Mouse (Mus musculus) midbrain, postnatal 0 days (tissue): ENCODE measurements around the gene Slc25a25. TPM values are rescaled to one million over a fixed set of nuclear protein-coding genes. Genes with fewer than 3 reads are reported as not detected.

Experiments used
- ATAC-seq: fragments of 200-750 bp; cut with Nextera tagmentation; 2 replicates; pipeline ENCODE4 v1.8.0; 2017; ENCODE audit warnings: moderate number of reproducible peaks, mild to moderate bottlenecking, moderate TSS enrichment, moderate library complexity; ENCODE audit not compliant: low FRiP score
- DNase-seq: peaks from one replicate; pipeline ENCODE4 v3.0.0-alpha.2; 2015; ENCODE audit warnings: low spot score
- H3K27ac ChIP-seq: fragments of 300-500 bp; sonication (generic); 2 replicates; pipeline ENCODE4 v1.5.1; 2014; ENCODE audit warnings: low read depth, mild to moderate bottlenecking, low read length, mixed read lengths
- H3K27me3 ChIP-seq: fragments of 300-500 bp; sonication (generic); 2 replicates; pipeline ENCODE4 v1.6.1; 2014; ENCODE audit warnings: low read length, control low read depth, mixed read lengths; ENCODE audit not compliant: insufficient read depth
- H3K36me3 ChIP-seq: fragments of 300-500 bp; sonication (generic); 2 replicates; pipeline ENCODE4 v1.6.1; 2014; ENCODE audit warnings: low read length, control low read depth, mixed read lengths; ENCODE audit not compliant: insufficient read depth
- H3K4me1 ChIP-seq: fragments of 300-500 bp; sonication (generic); 2 replicates; pipeline ENCODE4 v1.6.1; 2014; ENCODE audit warnings: mild to moderate bottlenecking, control low read depth, antibody characterized with exemption, low read length, mixed read lengths; ENCODE audit not compliant: insufficient read depth
- H3K4me2 ChIP-seq: fragments of 300-500 bp; sonication (generic); 2 replicates; pipeline ENCODE4 v1.6.1; 2014; ENCODE audit warnings: low read depth, mild to moderate bottlenecking, low read length, mixed read lengths; ENCODE audit not compliant: poor library complexity, severe bottlenecking
- H3K4me3 ChIP-seq: fragments of 300-500 bp; sonication (generic); 2 replicates; pipeline ENCODE4 v1.5.1; 2014; ENCODE audit warnings: low read depth, mild to moderate bottlenecking, low read length, moderate library complexity
- H3K9ac ChIP-seq: fragments of 300-500 bp; sonication (generic); replicated peaks from 2 replicates; pipeline ENCODE4 v1.6.1; 2014; ENCODE audit warnings: mild to moderate bottlenecking, low read length, moderate library complexity, mixed read lengths; ENCODE audit not compliant: poor library complexity, severe bottlenecking
- H3K9me3 ChIP-seq: fragments of 300-500 bp; sonication (generic); 2 replicates; pipeline ENCODE4 v1.6.1; 2016; ENCODE audit warnings: low read length, control low read depth
- CTCF ChIP-seq: IDR thresholded peaks from 2 replicates; pipeline ENCODE4 v1.5.1; 2016; ENCODE audit warnings: antibody characterized with exemption, mild to moderate bottlenecking
- WGBS: fragments of 180-500 bp; shearing (Covaris S2); extraction: QIAGEN DNeasy Blood & Tissue Kit; methylation state at CpG from one replicate; pipeline ENCODE4 v1.1.7; 2014; 5-methylcytosine and 5-hydroxymethylcytosine counted together
- polyA plus RNA-seq: library from polyadenylated mRNA; unstranded; fragments of >200 nt; fragmentation: Nextera tagmentation; extraction: Ambion mirVana; gene quantifications from 2 replicates; pipeline ENCODE4 v1.2.1, GENCODE M21; 2015
- total RNA-seq: library from RNA; depleted of rRNA; stranded (reverse); fragments of >200 nt; gene quantifications from 2 replicates; pipeline ENCODE4 v1.2.3, GENCODE M21; 2014

Gene Slc25a25
- total and polyA plus RNA-seq, 2 experiments from 2014 or later = 53.4 to 69.2 TPM

GRCm38 (mm10) chr2:32395946-32396621, 55.2 kb downstream of the Slc25a25 start:
- Histone ChIP-seq H3K4me3 (peak overlapping the region; percentile 94), H3K9me3 (no peaks in the 10 kb centered on the region), H3K9ac (peak overlapping the region; percentile 78), H3K27ac (peak overlapping the region; percentile 77), H3K27me3 (no peaks in the 10 kb centered on the region), H3K4me1 (peaks cover 10% of the 10 kb centered on the region), H3K4me2 (peak overlapping the region; percentile 92), H3K36me3 (peaks cover 15% of the 10 kb centered on the region)
- DNase-seq (peak; percentile 97), ATAC-seq (peak; percentile 93)
- under 1% methylated on average over 59 of the region's 59 CpGs for WGBS
- TF ChIP-seq CTCF = no peak

GRCm38 (mm10) chr2:32395484-32395945, 55.7 kb downstream of the Slc25a25 start, which contains the start of gene Ptges2:
Ptges2 (plus strand) TSS chr2:32395896.
- peak within 1 kb of the TSS; percentile 94 for H3K4me3 ChIP-seq
- H3K36me3 ChIP-seq = peaks cover 10% of the 10 kb centered on the region
- no peaks in the 10 kb centered on the region for H3K9me3 ChIP-seq
- no peaks in the 10 kb centered on the region for H3K27me3 ChIP-seq
- under 1% methylated on average over 31 of the region's 31 CpGs for WGBS
- peak within 1 kb of the TSS; percentile 77 for H3K27ac ChIP-seq
- TF ChIP-seq CTCF = no peak; the same call in 1 of the 2 replicates
- peak; percentile 96 for DNase-seq
- H3K9ac ChIP-seq = peak within 1 kb of the TSS; percentile 78
- peak within 1 kb of the TSS; percentile 92 for H3K4me2 ChIP-seq
- peaks cover 10% of the 10 kb centered on the region for H3K4me1 ChIP-seq
- peak; percentile 91 for ATAC-seq

- Histone ChIP-seq H3K9me3 (no peaks in the 10 kb centered on the region), H3K4me3 (peak overlapping the region; percentile 94), H3K4me1 (peaks cover 10% of the 10 kb centered on the region), H3K36me3 (peaks cover 4% of the 10 kb centered on the region), H3K27me3 (no peaks in the 10 kb centered on the region), H3K9ac (peak overlapping the region; percentile 78), H3K27ac (peak overlapping the region; percentile 77), H3K4me2 (peak overlapping the region; percentile 92)
- 6% methylated on average over 8 of the region's 8 CpGs for WGBS
- peak; percentile 69 for TF ChIP-seq CTCF
- DNase-seq = peak; percentile 62
- no peak for ATAC-seq
Measured at GRCm38 (mm10) chr2:32394973-32395372, 56.3 kb downstream of the Slc25a25 start.

- H3K4me3 ChIP-seq = no peak overlapping the region
- H3K27ac ChIP-seq = no peak overlapping the region
- TF ChIP-seq CTCF = no peak
- no peak overlapping the region for H3K4me2 ChIP-seq
- DNase-seq (no peak), ATAC-seq (no peak)
- 77% methylated on average over 5 of the region's 5 CpGs for WGBS
- H3K27me3 ChIP-seq = no peaks in the 10 kb centered on the region
- 0 out of 2 replicates have a peak overlapping the region, but pooled peaks have one; percentile 13 for H3K9ac ChIP-seq
- no peaks in the 10 kb centered on the region for H3K9me3 ChIP-seq
- H3K4me1 ChIP-seq = peaks cover 3% of the 10 kb centered on the region
- no peaks in the 10 kb centered on the region for H3K36me3 ChIP-seq
Measured at GRCm38 (mm10) chr2:32392063-32392462, 59.2 kb downstream of the Slc25a25 start.

- ATAC-seq = no peak
- no peaks in the 10 kb centered on the region for H3K9me3 ChIP-seq
- no peak overlapping the region for H3K27ac ChIP-seq
- no peak overlapping the region for H3K4me2 ChIP-seq
- H3K9ac ChIP-seq = no peak overlapping the region
- no peaks in the 10 kb centered on the region for H3K27me3 ChIP-seq
- H3K36me3 ChIP-seq = no peaks in the 10 kb centered on the region
- H3K4me1 ChIP-seq = no peaks in the 10 kb centered on the region; the same call in 1 of the 2 replicates
- WGBS = 77% methylated on average over 8 of the region's 8 CpGs
- DNase-seq = no peak
- no peak overlapping the region for H3K4me3 ChIP-seq
- no peak for TF ChIP-seq CTCF
Measured at GRCm38 (mm10) chr2:32390871-32391270, 60.4 kb downstream of the Slc25a25 start.

GRCm38 (mm10) chr2:32389157-32389556, 62.1 kb downstream of the Slc25a25 start:
- Histone ChIP-seq H3K4me1 (no peaks in the 10 kb centered on the region), H3K9ac (no peak overlapping the region), H3K4me3 (no peak overlapping the region), H3K4me2 (no peak overlapping the region), H3K36me3 (no peaks in the 10 kb centered on the region), H3K9me3 (no peaks in the 10 kb centered on the region), H3K27me3 (no peaks in the 10 kb centered on the region), H3K27ac (no peak overlapping the region)
- ATAC-seq = no peak
- 83% methylated on average over 2 of the region's 2 CpGs for WGBS
- no peak for DNase-seq
- no peak for TF ChIP-seq CTCF
